Mouse (Mus musculus) heart, embryonic 13.5 days (tissue): Measurements from ENCODE around the gene Serpina3g. TPM values are rescaled to one million over a fixed set of nuclear protein-coding genes. Genes with fewer than 3 reads are reported as not detected.

ENCODE experiments used
- ATAC-seq: fragments of 200-750 bp; cut with Nextera tagmentation; 2 replicates; pipeline ENCODE4 v1.8.0; 2017; ENCODE audit warnings: moderate TSS enrichment; ENCODE audit not compliant: insufficient number of reproducible peaks, low FRiP score, low TSS enrichment; ENCODE audit errors: extremely low read depth
- H3K27ac ChIP-seq: fragments of 300-500 bp; sonication (generic); replicated peaks from 2 replicates; pipeline ENCODE4 v1.5.1; 2015; ENCODE audit warnings: moderate library complexity, mild to moderate bottlenecking, inconsistent platforms
- H3K27me3 ChIP-seq: fragments of 300-500 bp; sonication (generic); replicated peaks from 2 replicates; pipeline ENCODE4 v1.6.1; 2015; ENCODE audit warnings: mild to moderate bottlenecking, inconsistent platforms
- H3K36me3 ChIP-seq: fragments of 300-500 bp; sonication (generic); 2 replicates; pipeline ENCODE4 v1.6.1; 2015; ENCODE audit warnings: mild to moderate bottlenecking, inconsistent platforms
- H3K4me1 ChIP-seq: fragments of 300-500 bp; sonication (generic); 2 replicates; pipeline ENCODE4 v1.6.1; 2015; ENCODE audit warnings: inconsistent platforms
- H3K4me2 ChIP-seq: fragments of 300-500 bp; sonication (generic); 2 replicates; pipeline ENCODE4 v1.6.1; 2015; ENCODE audit warnings: inconsistent platforms, mild to moderate bottlenecking, moderate library complexity
- H3K4me3 ChIP-seq: fragments of 300-500 bp; sonication (generic); 2 replicates; pipeline ENCODE4 v1.5.1; 2015; ENCODE audit warnings: moderate library complexity, mild to moderate bottlenecking, inconsistent platforms
- H3K9ac ChIP-seq: fragments of 300-500 bp; sonication (generic); 2 replicates; pipeline ENCODE4 v1.6.1; 2015; ENCODE audit warnings: inconsistent platforms, mild to moderate bottlenecking, moderate library complexity
- H3K9me3 ChIP-seq: fragments of 300-500 bp; sonication (generic); 2 replicates; pipeline ENCODE4 v1.6.1; 2016; ENCODE audit warnings: inconsistent platforms
- WGBS: fragments of 180-500 bp; shearing (Covaris S2); methylation state at CpG from one replicate; pipeline ENCODE4 v1.1.7; 2015; ENCODE audit warnings: mixed read lengths; 5-methylcytosine and 5-hydroxymethylcytosine counted together
- polyA plus RNA-seq: library from polyadenylated mRNA; unstranded; fragments of >200 nt; fragmentation: Nextera tagmentation; extraction: Ambion mirVana; gene quantifications from 2 replicates; pipeline ENCODE4 v1.2.1, GENCODE M21; 2015

The Serpina3g gene
- 2.7 and 2.8 TPM in 2 replicates for polyA plus RNA-seq

GRCm38 (mm10) chr12:104235915-104236314 is at the start of gene Serpina3g:
Serpina3g (plus strand) TSS chr12:104236245.
- H3K4me2 ChIP-seq: no peak within 1 kb of the TSS
- no peak for ATAC-seq
- 49% methylated on average over 5 of the region's 5 CpGs for WGBS
- no peak within 1 kb of the TSS for H3K4me3 ChIP-seq
- no peaks in the 10 kb centered on the region for H3K36me3 ChIP-seq
- no peak within 1 kb of the TSS for H3K27ac ChIP-seq
- H3K9me3 ChIP-seq: no peaks in the 10 kb centered on the region
- H3K4me1 ChIP-seq: no peaks in the 10 kb centered on the region
- H3K27me3 ChIP-seq: no peaks in the 10 kb centered on the region
- H3K9ac ChIP-seq: no peak within 1 kb of the TSS

- Histone ChIP-seq H3K9ac (no peak overlapping the region), H3K4me2 (no peak overlapping the region), H3K27me3 (peaks cover 13% of the 10 kb centered on the region; the same call in 1 of the 2 replicates), H3K36me3 (no peaks in the 10 kb centered on the region), H3K4me3 (no peak overlapping the region), H3K27ac (no peak overlapping the region), H3K9me3 (no peaks in the 10 kb centered on the region), H3K4me1 (no peaks in the 10 kb centered on the region; the same call in 1 of the 2 replicates)
- no peak for ATAC-seq
- 66% methylated on average over 2 of the region's 2 CpGs for WGBS
Observed at GRCm38 (mm10) chr12:104189246-104189645, 46.8 kb upstream of the Serpina3g start.

- no peak overlapping the region for H3K27ac ChIP-seq
- no peaks in the 10 kb centered on the region for H3K36me3 ChIP-seq
- H3K4me2 ChIP-seq: no peak overlapping the region
- no peaks in the 10 kb centered on the region for H3K9me3 ChIP-seq
- no peak overlapping the region for H3K4me3 ChIP-seq
- ATAC-seq: no peak
- no peaks in the 10 kb centered on the region; the same call in 1 of the 2 replicates for H3K4me1 ChIP-seq
- no peak overlapping the region for H3K9ac ChIP-seq
- H3K27me3 ChIP-seq: peaks cover 19% of the 10 kb centered on the region; the same call in 1 of the 2 replicates
Observed at GRCm38 (mm10) chr12:104190852-104191251, 45.2 kb upstream of the Serpina3g start.

DNA sequence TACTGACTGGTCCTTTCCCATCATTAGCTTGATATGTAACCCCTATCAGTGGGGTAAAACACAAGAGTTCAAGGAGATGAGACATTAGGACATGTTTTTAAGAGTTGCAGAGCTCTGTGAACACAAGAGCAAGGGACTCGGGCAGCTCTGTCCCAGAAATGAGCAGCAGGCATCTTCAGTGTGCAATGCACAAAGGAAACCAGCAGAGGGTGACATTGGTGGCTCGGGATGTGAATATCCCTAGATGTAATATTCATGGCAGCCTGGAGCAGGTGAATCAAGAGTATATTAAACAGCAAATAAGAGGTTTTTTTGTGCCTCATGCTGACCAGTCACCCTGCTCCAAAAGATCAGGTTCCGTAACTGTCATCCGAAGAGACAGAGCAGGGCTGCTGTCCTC is 26.9 kb upstream of the Serpina3g start:
- 62% methylated on average over 4 of the region's 4 CpGs for WGBS
- Histone ChIP-seq H3K4me1 (no peaks in the 10 kb centered on the region), H3K9ac (no peak overlapping the region), H3K36me3 (no peaks in the 10 kb centered on the region), H3K4me2 (no peak overlapping the region), H3K9me3 (no peaks in the 10 kb centered on the region), H3K27ac (no peak overlapping the region), H3K27me3 (no peaks in the 10 kb centered on the region), H3K4me3 (no peak overlapping the region)
- no peak for ATAC-seq

GRCm38 (mm10) chr12:104209802-104210201 is 26.2 kb upstream of the Serpina3g start:
- no peak overlapping the region for H3K9ac ChIP-seq
- H3K4me3 ChIP-seq: no peak overlapping the region
- no peaks in the 10 kb centered on the region for H3K9me3 ChIP-seq
- H3K27me3 ChIP-seq: no peaks in the 10 kb centered on the region
- H3K4me1 ChIP-seq: no peaks in the 10 kb centered on the region
- H3K4me2 ChIP-seq: no peak overlapping the region
- no peak overlapping the region for H3K27ac ChIP-seq
- ATAC-seq: no peak
- WGBS: 96% methylated on average over 2 of the region's 2 CpGs
- no peaks in the 10 kb centered on the region for H3K36me3 ChIP-seq

GRCm38 (mm10) chr12:104213689-104214444 is 22.2 kb upstream of the Serpina3g start:
- 59% methylated on average over 2 of the region's 2 CpGs for WGBS
- Histone ChIP-seq H3K27ac (no peak overlapping the region), H3K9me3 (no peaks in the 10 kb centered on the region), H3K4me3 (no peak overlapping the region), H3K9ac (no peak overlapping the region), H3K36me3 (no peaks in the 10 kb centered on the region), H3K27me3 (0 out of 2 replicates have a peak, but pooled peaks cover 3% of the 10 kb centered on the region), H3K4me1 (no peaks in the 10 kb centered on the region), H3K4me2 (no peak overlapping the region)
- no peak for ATAC-seq

DNA sequence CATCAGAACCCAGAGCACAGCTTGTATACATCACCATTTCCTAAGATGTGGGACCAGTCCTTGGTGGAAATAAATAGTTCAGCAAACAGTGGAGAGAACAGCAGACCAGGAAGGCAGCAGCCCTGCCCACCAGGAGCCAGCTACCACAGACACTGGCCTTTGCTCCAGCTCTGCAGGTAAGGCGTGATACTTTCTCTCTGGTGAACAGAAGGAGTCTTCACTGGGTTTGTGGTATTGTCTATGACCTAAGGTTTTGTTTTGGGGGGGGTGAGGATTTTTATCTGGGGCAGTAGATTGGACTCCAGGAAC is 21.6 kb upstream of the Serpina3g start, which contains the start of gene Serpina3f:
Gene Serpina3f (plus strand): TSS at position 100 of the 309 bp plus-strand sequence.
- Histone ChIP-seq H3K4me1 (no peaks in the 10 kb centered on the region), H3K9ac (no peak within 1 kb of the TSS), H3K27me3 (0 out of 2 replicates have a peak, but pooled peaks cover 3% of the 10 kb centered on the region), H3K36me3 (no peaks in the 10 kb centered on the region), H3K27ac (no peak within 1 kb of the TSS), H3K4me2 (no peak within 1 kb of the TSS), H3K4me3 (no peak within 1 kb of the TSS), H3K9me3 (no peaks in the 10 kb centered on the region)
- 74% methylated on average over 1 of the region's 1 CpGs for WGBS
- ATAC-seq: no peak

- H3K27me3 ChIP-seq: 0 out of 2 replicates have a peak, but pooled peaks cover 3% of the 10 kb centered on the region
- no peak overlapping the region for H3K9ac ChIP-seq
- no peak for ATAC-seq
- 75% methylated on average over 1 of the region's 1 CpGs for WGBS
- H3K4me2 ChIP-seq: no peak overlapping the region
- H3K4me1 ChIP-seq: no peaks in the 10 kb centered on the region
- no peaks in the 10 kb centered on the region for H3K36me3 ChIP-seq
- H3K4me3 ChIP-seq: no peak overlapping the region
- H3K9me3 ChIP-seq: no peaks in the 10 kb centered on the region
- H3K27ac ChIP-seq: no peak overlapping the region
Observed at GRCm38 (mm10) chr12:104215249-104215648, 20.8 kb upstream of the Serpina3g start.

- Histone ChIP-seq H3K4me2 (no peak overlapping the region), H3K4me3 (no peak overlapping the region), H3K27ac (no peak overlapping the region), H3K27me3 (0 out of 2 replicates have a peak, but pooled peaks cover under 1% of the 10 kb centered on the region), H3K36me3 (no peaks in the 10 kb centered on the region), H3K9ac (no peak overlapping the region), H3K4me1 (no peaks in the 10 kb centered on the region), H3K9me3 (no peaks in the 10 kb centered on the region)
- no peak for ATAC-seq
- WGBS: 50% methylated on average over 1 of the region's 1 CpGs
Observed at GRCm38 (mm10) chr12:104221616-104222015, 14.4 kb upstream of the Serpina3g start.

GRCm38 (mm10) chr12:104223690-104224089 is 12.4 kb upstream of the Serpina3g start:
- no peak overlapping the region for H3K4me2 ChIP-seq
- H3K4me3 ChIP-seq: no peak overlapping the region
- WGBS: 43% methylated on average over 1 of the region's 1 CpGs
- no peaks in the 10 kb centered on the region for H3K9me3 ChIP-seq
- no peaks in the 10 kb centered on the region for H3K4me1 ChIP-seq
- H3K27me3 ChIP-seq: no peaks in the 10 kb centered on the region
- no peak for ATAC-seq
- no peaks in the 10 kb centered on the region for H3K36me3 ChIP-seq
- H3K27ac ChIP-seq: no peak overlapping the region
- no peak overlapping the region for H3K9ac ChIP-seq

DNA sequence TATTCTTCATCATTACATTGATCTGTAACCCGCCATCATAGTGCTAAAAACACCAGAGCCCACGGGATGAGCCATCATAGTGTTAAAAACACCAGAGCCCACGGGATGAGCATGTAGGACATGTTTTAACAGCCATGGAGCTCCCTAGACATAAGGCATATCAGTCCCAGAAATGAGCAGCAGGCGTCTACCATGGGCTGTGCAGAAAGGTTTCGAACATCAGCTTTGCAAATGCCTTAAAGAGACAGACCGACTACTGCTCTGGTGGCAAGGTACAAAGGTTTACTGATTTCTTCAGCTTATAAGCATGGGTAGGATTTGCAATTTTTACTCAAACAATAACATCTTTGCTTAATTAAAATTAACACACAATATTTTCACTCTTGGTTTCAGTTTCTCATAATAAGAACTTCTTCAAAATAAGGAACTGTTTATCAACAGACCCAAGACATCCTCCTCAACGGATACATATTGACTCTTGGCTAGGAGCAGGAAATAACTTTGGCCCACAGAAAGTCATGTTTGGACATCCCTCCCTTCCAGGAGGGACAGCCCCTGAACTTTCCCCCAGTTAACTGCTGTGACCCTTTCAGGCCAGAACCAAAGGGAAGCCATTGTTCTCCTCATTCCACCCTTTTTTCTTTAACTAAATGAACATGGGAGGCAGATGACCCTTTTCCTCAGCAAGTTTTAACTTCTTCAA is 11.3 kb upstream of the Serpina3g start:
- 55% methylated on average over 7 of the region's 7 CpGs for WGBS
- no peak for ATAC-seq
- Histone ChIP-seq H3K4me1 (no peaks in the 10 kb centered on the region), H3K27me3 (no peaks in the 10 kb centered on the region), H3K9ac (no peak overlapping the region), H3K4me3 (no peak overlapping the region), H3K36me3 (no peaks in the 10 kb centered on the region), H3K9me3 (no peaks in the 10 kb centered on the region), H3K27ac (no peak overlapping the region), H3K4me2 (no peak overlapping the region)
